Mouse (Mus musculus) CD4-positive helper T cell, adult 2 months (primary cell): ENCODE measurements around the gene Fam24b.

ENCODE experiments used
- DNase-seq: peaks from one replicate; pipeline ENCODE4 v3.0.0-alpha.2; 2012; ENCODE audit warnings: low read depth, missing footprints, low spot score

Fam24b gene

DNA sequence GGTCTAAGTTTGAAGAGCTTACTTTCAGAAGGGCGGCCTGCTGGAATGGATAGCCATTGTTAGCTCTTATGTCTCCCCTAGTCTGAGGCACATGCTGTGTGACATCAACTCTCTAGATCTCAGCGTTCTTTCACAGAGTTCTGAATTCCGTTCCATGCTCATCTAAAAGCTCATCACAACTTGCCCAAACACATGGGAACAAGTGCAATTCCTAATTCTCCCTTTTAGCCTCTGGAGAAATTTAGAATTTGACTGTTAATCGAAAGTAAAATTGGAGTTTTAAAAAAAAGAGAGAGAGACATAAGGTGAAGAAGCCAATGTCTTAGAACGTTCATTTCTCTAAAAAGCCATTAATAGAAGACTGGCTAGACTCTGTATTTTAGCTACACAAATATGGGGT, at the start of gene Fam24b:
Gene Fam24b, minus strand, starts transcription at position 101 of the 400 bp plus-strand sequence.
- DNase-seq = no peak

DNA sequence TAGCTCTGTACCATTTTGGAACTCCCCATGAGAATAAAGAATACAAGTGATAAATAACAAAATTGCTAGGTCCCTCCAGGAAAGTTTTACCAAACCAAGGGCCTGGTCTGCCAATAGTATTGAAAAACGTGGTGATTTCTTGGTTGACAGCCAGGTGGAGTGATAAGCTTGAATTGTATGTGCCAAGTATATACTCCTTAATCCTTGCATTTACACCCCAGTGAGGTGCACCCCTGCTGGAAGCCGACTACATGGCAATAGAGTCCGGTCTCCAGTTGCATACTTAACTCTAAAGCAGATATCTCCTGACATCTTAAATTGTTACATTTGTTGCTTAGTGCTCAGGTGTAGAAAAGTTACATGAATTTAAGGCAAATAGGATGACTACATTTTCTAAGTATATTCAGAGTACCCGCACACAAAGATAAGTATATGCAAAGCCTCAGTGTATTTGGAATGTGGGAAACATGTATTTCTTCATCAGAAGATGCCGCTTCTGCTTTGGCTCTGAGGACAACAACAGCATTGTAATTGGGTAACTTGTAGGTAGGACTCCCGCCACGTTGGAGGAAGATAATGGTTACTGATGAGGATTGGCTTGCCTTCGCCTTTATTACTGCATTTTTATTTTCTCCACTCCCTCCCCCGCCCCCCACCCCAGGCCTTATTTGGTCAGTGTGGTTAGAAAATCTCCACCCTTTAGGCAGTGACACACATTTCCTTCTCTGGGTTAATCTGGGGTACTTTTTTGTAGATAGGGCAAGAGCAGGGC, 42.8 kb upstream of the Fam24b start:
- peak; percentile 34 for DNase-seq

DNA sequence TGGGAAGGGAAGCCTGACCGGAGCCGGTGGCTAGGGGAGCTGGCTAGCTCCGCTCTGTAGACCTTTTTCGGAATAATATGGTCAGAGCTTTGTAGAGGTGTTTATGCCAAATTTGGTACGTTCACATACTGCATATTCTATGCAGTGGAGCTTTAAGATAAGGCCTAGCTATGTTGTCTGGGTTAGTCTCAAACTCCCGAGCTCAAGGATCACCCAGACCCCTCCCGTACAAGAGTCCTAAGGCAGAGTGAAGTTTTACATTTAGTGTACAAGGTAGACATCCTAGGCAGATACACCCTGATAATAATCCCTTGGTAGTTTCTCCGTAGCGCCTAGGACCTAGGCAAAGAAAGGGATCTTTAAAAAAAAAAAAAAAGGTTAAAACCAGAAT, 42.1 kb upstream of the Fam24b start:
- no peak for DNase-seq

DNA sequence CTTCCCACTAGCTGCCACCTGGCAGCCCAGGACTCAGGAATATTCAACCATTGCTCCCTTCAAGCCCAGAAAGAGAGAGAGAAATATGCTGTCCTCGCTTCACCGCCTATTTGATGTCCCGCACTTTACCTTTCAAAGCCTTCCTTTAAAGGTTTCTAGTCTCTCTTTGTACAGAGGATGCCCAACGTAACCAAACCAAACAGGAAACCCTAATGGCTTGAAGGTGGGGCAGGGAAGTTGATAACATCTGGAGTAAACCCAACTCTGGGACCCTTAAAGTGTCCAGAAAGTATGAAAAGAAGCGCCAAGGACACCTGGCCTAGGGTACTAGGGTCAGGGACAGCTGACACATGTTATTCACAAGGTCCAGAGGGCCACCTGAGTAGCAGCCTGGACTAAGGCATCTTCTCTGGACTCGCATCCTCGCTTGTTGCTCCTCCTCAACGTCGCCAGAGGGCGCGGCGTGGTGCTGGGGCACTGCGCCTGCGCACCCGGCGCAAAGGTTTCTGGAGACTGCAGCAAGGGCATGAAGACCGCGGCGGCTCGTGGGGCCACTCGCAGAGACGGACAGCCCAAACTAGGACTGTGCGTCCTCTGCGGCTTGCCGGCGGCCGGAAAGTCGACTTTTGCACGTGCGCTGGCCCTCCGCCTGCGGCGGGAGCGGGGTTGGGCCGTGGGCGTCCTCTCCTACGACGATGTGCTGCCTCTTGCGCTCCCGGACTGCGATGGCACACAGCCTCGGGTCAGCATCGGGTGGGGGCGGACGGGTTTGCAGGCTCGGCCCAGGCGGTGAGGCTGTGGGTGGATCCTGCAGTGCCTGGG, 41.5 kb upstream of the Fam24b start, which contains the start of gene Pstk:
Gene Pstk, plus strand, starts transcription at position 494 of the 822 bp plus-strand sequence.
- peak; percentile 92 for DNase-seq

DNA sequence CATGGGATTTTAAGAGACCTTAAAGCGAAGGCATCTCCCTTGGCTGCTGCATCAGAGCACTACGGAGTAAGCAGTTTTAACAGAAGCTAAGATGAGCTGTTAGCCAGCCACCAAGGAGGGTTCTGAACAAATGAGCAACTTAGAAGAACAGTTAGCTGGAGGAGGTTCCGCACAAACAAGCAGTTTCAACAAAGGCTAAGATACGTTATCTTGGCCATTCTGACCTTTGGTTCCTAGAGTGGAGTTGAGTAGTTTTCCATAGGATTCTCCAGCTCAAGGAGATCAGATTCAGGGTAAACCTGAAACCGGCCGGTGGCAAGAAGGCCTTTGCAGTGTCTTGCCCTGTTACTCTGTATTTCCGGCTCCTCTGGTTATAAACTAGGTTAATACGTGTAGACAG, 34.8 kb upstream of the Fam24b start:
- no peak for DNase-seq

DNA sequence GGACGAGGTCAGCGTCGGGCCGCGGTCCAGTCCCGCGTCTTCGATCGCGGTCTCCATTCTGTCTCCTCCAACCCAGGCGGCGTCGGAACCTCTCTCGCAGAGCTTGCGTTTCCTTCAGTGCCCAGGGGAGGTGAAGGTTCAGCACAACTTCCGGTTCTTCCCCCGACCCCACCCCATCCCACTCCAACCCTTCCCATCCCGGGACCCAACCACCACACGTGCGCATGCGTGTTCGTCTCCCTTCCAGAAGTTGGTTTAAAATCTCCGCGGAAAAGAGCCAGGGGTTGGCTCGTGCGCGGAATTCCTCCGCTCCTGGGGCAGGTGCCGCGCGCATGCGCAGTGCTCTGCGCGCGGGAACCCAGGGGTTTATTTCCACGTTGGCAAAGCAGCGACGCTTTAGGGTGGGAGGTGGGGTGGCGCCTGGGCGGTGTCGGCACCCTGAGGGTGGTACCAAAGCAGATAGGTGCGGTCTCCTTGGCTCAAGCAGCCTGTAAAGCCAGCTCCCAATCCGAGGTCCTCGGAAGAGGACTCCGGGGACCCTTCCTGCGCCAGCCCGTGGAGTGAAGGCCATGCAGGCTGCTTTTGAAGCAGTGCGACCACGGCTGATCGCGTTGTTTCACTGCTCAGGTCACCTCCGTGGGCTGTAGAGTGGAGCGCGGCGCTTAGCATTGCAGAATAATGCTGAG, 33.4 kb upstream of the Fam24b start, which contains the start of gene 2310057M21Rik:
Gene 2310057M21Rik, minus strand, starts transcription at position 145 of the 686 bp plus-strand sequence.
- DNase-seq = peak; percentile 91

DNA sequence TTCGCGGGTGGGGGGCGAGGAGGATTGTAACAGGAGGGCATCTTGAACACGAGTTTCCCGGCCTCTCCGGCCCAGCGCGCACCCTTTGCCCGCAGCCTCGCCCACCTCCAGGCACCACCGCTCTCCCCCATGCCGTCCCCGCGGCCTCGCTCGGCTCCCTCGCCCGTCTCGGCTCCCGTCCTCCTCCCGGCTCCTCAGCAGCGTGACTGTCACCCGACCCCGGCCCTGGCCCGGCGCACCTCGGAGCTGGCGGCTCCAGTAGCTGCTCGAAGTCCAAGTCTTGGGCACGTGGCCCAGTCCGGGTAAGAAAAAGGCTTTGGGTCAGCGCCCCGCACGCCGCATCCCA, 32.9 kb upstream of the Fam24b start:
- DNase-seq = no peak

DNA sequence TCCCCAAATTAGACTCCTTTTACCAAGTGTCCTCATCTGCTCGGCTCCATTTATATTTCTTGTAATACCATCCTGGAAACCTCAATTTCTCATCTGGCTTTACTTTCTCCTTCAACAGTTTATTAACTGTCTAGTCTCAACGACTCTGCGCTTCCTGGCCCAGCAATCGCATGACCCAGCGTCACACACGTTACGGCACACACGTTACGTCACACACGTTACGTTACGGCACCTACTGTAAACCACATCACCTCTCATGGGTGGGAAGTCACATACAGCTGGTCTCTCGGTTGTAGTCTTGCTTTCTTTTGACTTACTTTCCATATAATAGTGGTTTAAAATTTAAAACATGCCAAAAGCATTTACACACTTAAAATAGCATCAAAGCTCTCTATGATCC, 26.8 kb upstream of the Fam24b start:
- DNase-seq = no peak

DNA sequence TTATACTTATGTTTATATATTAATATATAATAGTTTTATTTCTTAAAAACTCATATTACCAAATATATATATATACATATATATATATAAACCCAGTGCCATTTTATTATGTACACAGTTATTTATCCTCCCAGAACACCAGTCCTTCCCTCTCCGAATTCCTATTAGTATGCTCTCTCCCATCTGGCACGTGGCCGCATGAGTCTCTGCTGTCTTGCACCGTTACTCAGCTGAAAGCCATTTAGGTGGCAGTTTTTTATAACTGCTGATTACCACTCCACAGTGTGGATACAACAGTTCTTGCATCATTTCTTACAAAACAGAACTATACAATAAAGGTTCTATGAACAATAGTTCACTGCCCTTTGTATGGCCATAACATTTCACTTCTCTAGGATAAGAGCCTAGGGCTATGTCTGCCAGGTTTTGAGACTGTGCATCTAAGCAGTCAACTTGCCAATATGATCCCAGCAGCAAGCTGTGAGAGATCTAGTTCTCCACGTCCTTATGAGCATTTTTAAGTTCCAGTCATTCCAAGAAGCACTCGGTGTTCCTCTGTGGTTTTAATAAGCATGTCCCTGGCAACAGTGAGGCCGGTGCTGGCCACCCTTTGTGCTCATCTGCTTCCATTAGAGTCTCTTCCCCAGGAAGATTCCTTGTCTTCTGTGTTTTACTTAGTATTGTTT, 16.7 kb upstream of the Fam24b start:
- DNase-seq = no peak

DNA sequence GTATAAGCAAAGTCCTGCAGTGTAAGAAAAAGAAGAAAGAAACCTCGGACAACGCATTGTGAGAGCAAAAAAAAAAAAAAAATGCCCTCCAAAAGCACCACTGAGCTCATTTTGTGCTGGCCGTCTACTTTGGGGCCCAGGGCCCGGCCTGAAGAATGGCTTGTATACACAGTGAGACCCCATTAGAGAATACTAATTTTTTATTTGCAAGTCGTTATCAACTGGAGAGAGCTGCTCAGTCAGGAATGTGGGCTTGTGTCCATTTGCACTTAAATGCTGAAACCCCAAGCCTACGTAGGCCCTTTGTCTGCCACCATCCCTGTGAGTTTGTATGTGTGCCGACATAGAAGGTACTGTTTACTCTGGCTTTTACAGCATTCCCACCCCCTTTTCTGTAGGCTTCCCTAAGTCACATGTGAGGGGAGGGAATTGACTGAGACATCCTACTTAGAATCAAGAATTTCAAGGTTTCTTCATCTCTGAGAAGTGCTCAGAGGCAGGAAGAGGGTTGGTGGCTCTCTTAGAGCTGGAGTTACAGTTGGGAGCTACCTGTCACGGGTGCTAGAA, 8.3 kb upstream of the Fam24b start:
- DNase-seq = no peak

DNA sequence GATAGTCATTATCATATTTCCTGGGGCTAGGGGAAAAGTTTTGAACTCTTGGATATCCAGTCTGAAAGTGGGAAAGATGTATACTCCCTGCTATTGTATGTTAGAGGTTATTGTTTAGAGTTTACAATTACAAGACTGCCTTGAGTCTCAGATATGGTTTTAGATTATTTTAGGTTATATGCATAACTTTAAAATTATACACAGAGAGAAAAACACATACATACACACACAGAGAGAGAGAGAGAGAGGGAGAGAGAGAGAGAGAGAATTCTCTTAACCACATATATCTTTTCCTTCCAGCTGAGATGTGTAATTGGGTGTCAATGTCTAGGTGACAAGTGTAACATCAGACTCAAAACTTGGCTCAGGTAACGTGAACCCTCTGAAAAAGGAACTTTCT, 4.2 kb upstream of the Fam24b start, which contains the start of gene Fam24a:
Gene Fam24a, plus strand, starts transcription at position 301 of the 400 bp plus-strand sequence.
- DNase-seq = no peak

DNA sequence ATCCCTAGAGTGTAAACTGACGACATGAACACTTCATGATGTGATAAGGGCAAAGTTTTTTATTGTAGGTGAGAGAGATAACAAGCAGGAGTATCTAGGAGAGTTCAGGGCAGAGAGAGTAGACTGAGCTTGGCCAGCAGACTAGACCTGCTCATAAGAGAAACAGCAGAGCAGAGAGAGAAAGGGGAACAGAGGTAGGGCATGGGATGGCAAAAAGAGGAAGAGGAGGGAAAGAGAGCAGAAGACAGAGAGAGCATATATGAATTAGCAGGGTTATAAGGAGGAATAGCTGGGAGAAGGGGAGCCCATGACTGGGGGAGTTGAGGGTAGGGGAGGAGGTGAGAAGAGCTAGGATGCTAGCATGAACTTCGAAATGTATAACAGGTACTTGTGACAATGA, 2.4 kb upstream of the Fam24b start:
- no peak for DNase-seq

DNA sequence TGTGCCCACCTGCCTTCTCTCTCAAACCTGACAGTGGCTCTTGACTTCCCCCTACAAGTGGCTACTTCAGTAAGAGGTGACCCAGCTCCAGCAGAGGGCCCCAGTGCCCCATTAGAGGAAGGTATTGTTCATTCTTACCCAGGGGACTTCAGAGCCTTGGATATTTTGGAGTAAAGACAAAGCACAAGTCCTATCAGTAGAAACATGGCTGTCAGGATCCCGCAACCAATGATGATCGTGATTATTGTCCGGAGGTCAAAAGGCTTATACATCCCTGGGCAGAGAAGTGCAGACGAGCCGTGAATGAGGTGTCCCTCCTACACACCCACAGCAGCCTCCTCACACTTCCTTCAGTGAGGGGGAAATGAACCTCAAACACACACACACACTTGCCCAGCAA, 2.3 kb downstream of the Fam24b start:
- no peak for DNase-seq

DNA sequence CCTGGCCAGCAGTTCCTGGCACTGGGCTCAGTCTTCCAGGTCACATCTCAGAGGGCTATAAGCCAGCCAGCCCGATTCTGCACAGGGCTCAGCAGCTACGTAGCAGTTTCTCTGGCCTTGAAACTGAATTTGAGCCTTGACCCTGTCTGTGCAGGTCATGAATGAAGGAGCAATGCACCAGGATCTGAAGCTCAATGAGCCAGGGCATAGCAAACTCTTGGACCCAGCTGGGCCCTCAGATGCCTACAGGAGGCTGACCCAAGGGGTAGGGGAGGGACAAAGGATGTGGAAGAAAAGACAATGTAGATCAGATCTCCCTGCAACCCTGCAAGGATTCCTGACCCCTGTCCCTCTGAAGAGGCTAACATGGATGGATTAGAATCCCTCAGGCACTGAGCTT, 7.1 kb downstream of the Fam24b start, which contains the start of gene Cuzd1:
Gene Cuzd1, minus strand, starts transcription at position 101 of the 400 bp plus-strand sequence.
- no peak for DNase-seq

DNA sequence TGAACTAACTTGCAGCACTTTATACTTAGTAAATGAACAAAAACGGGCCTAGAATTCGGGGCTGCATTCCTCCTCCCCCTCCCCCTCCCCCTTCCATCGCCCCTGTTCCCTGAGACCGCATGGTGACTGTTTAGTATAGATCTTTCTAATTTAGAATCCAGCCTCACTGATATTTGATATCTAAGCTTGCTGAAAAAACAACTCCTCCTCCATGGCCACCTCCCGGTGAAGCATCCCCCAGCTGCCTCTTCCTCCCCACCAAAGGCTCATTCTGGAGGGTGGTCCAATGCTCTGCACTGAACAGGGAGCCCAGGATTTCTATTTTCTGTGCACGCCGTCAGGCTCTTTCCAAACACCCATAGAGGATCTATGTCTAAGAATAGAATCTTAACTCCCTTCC, 11.0 kb downstream of the Fam24b start:
- DNase-seq = no peak

DNA sequence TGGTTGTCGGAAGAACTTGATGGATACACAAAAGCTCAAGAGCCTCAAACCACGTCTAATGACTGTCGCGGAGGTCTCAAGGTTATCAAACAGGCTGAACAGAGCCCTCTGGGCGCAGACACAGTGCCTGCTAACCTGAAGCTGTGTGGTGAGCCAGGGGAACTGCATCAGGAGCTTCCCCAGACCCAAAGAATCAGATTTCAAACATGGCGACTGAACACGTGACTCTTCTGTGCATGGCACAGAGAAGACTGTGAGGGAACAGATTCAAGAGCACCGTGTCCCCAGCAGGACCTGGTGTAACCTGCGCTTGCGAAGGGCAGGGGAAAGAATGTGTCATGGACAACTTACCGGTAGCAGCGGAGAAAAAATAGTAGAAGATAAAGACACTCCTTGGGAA, 11.7 kb downstream of the Fam24b start:
- no peak for DNase-seq

DNA sequence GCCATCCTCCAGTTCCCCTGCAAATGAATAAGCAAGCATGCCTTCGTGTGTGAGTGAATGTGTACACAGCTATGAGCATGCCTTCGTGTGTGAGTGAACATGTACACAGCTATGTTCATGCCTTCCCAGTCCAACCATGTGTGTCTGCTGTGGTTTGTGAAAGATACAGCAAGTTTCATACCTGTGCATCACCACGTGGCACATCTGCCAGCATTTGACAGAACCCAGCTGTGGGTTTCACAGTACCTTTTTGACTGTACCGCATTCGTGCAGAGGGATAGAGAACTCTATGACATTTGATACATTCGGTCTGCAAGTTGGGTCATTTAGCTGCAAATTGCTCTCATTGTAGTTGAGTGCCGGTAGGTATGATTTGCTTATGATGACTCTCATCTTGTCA, 14.8 kb downstream of the Fam24b start:
- no peak for DNase-seq

DNA sequence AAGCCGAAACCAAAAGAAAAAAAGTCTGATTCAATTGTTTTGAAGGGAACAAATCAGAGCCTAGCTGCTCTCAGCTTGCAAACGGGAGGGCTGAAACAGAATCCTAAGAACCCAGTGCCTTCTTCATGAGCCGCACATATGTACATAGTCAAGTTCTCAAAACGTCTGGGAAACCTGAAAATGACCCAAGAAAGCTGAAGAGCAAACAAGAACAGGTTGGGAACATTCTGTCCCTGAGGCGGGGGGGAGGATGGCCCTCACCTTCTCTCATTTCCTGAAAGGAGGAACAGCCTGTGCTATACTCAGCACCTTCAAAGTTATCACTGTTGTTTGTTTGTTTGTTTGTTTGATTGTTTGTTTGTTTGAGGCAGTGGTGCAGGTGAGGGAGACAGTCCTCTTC, 22.6 kb downstream of the Fam24b start:
- no peak for DNase-seq

DNA sequence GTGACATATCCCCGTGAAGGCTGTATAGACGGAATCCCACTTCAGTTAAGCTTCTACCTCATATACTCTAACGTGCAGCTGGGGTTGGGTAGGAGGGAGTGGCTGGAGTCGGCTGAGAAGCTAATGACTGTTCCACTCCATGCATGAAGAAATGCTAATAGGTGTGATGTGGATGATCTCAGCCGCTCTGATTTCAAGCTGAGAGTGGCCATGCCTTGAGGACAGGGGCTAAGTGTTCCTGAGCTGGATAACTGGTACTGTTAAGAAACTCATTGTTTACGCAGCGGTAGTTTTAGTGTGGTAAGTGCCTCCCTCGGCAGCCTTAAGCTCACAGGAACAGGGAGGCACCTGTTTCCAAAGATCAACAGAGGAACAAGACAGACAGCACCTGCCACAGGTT, 26.0 kb downstream of the Fam24b start:
- no peak for DNase-seq

DNA sequence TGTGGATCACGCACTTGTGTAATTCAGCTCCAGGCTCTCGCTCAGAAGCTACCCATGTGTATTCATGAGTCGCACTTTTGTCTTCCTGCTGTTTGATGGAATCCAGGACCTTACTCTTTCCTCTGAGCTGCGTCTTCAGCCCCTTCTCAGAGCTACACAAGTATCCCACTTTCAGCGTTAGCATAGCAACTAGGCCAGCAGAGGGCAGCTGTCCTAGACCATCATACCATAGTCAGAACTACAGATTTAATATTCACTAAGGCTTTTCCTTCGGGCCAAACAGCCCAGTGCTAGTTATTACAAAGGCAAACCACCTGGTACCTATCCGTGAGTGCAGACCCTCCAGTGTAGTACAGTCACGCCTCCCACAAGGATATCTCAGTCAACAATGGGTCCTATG, 32.2 kb downstream of the Fam24b start:
- no peak for DNase-seq
